ENCODE assay signal across 8 mouse cellular contexts in genomic region chr12:80498356-80498755, GRCm38 (mm10).
DNase-seq lines count a peak whose midpoint lies in the region.

No protein-coding gene starts in this region.

- DNase-seq in embryo, embryonic 10.5 days (ENCODE audit: low spot score), result peak; percentile 16
- DNase-seq in embryo, embryonic 10 days (ENCODE audit: low spot score), result no peak
- DNase-seq in kidney, postnatal 4 days, result peak; percentile 17 to 18
- DNase-seq in kidney, adult 9 months, result no peak
- peak; percentile 17 for DNase-seq in right cerebral cortex, postnatal 4 days
- no peak for DNase-seq in right cerebral cortex, postnatal 10 days (ENCODE audit: low spot score in 2 of 2)
- DNase-seq in B cell, adult 2 months, result no peak
- DNase-seq in frontal cortex, postnatal 36 days (ENCODE audit: low spot score in 2 of 2), result no peak

Comparison
In these comparisons a context has a peak if more than half of its experiments do, and no peak if none do; other contexts are left out.
1. DNase-seq: peak in embryo, embryonic 10.5 days (single experiment), kidney, postnatal 4 days (2 of 2) and right cerebral cortex, postnatal 4 days (single experiment); none in embryo, embryonic 10 days (single experiment), kidney, adult 9 months (single experiment), right cerebral cortex, postnatal 10 days (0 of 2), B cell, adult 2 months (0 of 2) and frontal cortex, postnatal 36 days (0 of 2).